ENCODE assay signal across 25 mouse cellular contexts in genomic region chr11:42755415-42755814, GRCm38 (mm10).
DNase-seq lines count a peak whose midpoint lies in the region; ATAC-seq and TF ChIP-seq lines count a peak whose summit lies in the region.
"Had no signal": no experiment of that assay in that cellular context is flagged by ENCODE, and none has a peak within 500 bp of the region (broad histone marks: within the 10 kb centered on the region; RNA-seq: fewer than 3 reads in every experiment).

No protein-coding gene starts in this region.

- H3K4me1 ChIP-seq in hindbrain, postnatal 0 days (ENCODE audit: insufficient read depth, low read length) = 0 out of 2 replicates have a peak, but pooled peaks cover 5% of the 10 kb centered on the region
- H3K4me1 ChIP-seq in hindbrain, embryonic 12.5 days = no peaks in the 10 kb centered on the region; the same call in 1 of the 2 replicates
- H3K4me1 ChIP-seq in heart, adult 2 months (ENCODE audit: control insufficient read depth, insufficient read depth, low read length) = no peaks in the 10 kb centered on the region
- H3K4me1 ChIP-seq: forebrain, embryonic 10.5 days; heart, embryonic 12.5 days; limb, embryonic 13.5 days; liver, embryonic 12.5 days; midbrain, embryonic 10.5 days had no signal

- peak; percentile 62 for DNase-seq in hindbrain, postnatal 0 days (ENCODE audit: low spot score)
- peak; percentile 90 for DNase-seq in cerebellum, adult 8-10 months
- peak; percentile 92 to 95 for DNase-seq in cerebellum, postnatal 36 days
- no peak for DNase-seq in heart, adult 2 months
- DNase-seq in layer of hippocampus, adult 11-12 months (ENCODE audit: low spot score) = no peak
- DNase-seq: adrenal gland, postnatal 25 days; forebrain, postnatal 0 days; heart, postnatal 10 days; kidney, adult 2 months; lung, adult 18-20 months; lung, postnatal 10 days; right cerebral cortex, postnatal 14 days; thymus, adult 2 months; thymus, postnatal 4 days had no signal

- H3K9me3 ChIP-seq in hindbrain, postnatal 0 days (ENCODE audit: low read length) = no peaks in the 10 kb centered on the region
- no peaks in the 10 kb centered on the region for H3K9me3 ChIP-seq in hindbrain, embryonic 12.5 days (replicated peaks)
- H3K9me3 ChIP-seq: forebrain, embryonic 10.5 days; heart, embryonic 12.5 days; hindbrain, embryonic 13.5 days; limb, embryonic 13.5 days; liver, embryonic 12.5 days; midbrain, embryonic 10.5 days had no signal

- no peaks in the 10 kb centered on the region for H3K36me3 ChIP-seq in hindbrain, postnatal 0 days (ENCODE audit: insufficient read depth, low read length)
- no peaks in the 10 kb centered on the region for H3K36me3 ChIP-seq in hindbrain, embryonic 12.5 days
- H3K36me3 ChIP-seq in heart, adult 2 months (ENCODE audit: control insufficient read depth, insufficient read depth, low read length) = no peaks in the 10 kb centered on the region
- H3K36me3 ChIP-seq: forebrain, embryonic 10.5 days; heart, embryonic 12.5 days; hindbrain, embryonic 13.5 days; limb, embryonic 13.5 days; liver, embryonic 12.5 days; midbrain, embryonic 10.5 days had no signal

- intact Hi-C loops in heart, adult 2 months (cut with DNase I) = no loop called here

- ATAC-seq in hindbrain, postnatal 0 days = peak; percentile 49; the same call in 1 of the 2 replicates
- ATAC-seq in hindbrain, embryonic 12.5 days (ENCODE audit: low FRiP score) = no peak
- peak; percentile 94 for ATAC-seq in cerebellum, adult (ENCODE audit: insufficient number of reproducible peaks, low FRiP score, low TSS enrichment)
- ATAC-seq: forebrain, postnatal 0 days; liver, embryonic 12.5 days had no signal

- no peak for TF ChIP-seq EP300 in heart, adult 2 months (IDR thresholded peaks at IDR 0.05; ENCODE audit: insufficient read depth, low read depth, low read length)

- WGBS in hindbrain, postnatal 0 days = 34% methylated on average over 4 of the region's 4 CpGs
- 68% methylated on average over 4 of the region's 4 CpGs for WGBS in hindbrain, embryonic 12.5 days
- 38% methylated on average over 4 of the region's 4 CpGs for WGBS in heart, adult 2 months

- TF ChIP-seq CTCF in hindbrain, postnatal 0 days (IDR thresholded peaks at IDR 0.05; ENCODE audit: low read depth) = no peak
- TF ChIP-seq CTCF in heart, adult 2 months (IDR thresholded peaks at IDR 0.05) = no peak

- no peak overlapping the region for H3K9ac ChIP-seq in hindbrain, postnatal 0 days (replicated peaks; ENCODE audit: low read length)
- no peak overlapping the region for H3K9ac ChIP-seq in hindbrain, embryonic 12.5 days
- H3K9ac ChIP-seq in heart, adult 2 months (ENCODE audit: low read depth, low read length) = no peak overlapping the region
- H3K9ac ChIP-seq: forebrain, postnatal 0 days; heart, embryonic 12.5 days; hindbrain, embryonic 13.5 days; limb, embryonic 13.5 days; liver, embryonic 12.5 days had no signal

- no peak for TF ChIP-seq POLR2A in heart, adult 2 months (IDR thresholded peaks at IDR 0.05; ENCODE audit: insufficient read depth, low read depth, low read length)

- no peak overlapping the region for H3K27ac ChIP-seq in hindbrain, postnatal 0 days
- no peak overlapping the region for H3K27ac ChIP-seq in hindbrain, embryonic 12.5 days
- no peak overlapping the region for H3K27ac ChIP-seq in heart, adult 2 months
- H3K27ac ChIP-seq: forebrain, embryonic 10.5 days; hindbrain, embryonic 13.5 days; kidney, postnatal 0 days; layer of hippocampus, adult 2 months; limb, embryonic 13.5 days; liver, embryonic 12.5 days; midbrain, embryonic 10.5 days; stomach, postnatal 0 days had no signal

- H3K4me2 ChIP-seq in hindbrain, postnatal 0 days (ENCODE audit: low read depth, low read length) = no peak overlapping the region
- no peak overlapping the region for H3K4me2 ChIP-seq in hindbrain, embryonic 12.5 days (replicated peaks)
- H3K4me2 ChIP-seq: heart, embryonic 12.5 days; hindbrain, embryonic 13.5 days; limb, embryonic 13.5 days; liver, embryonic 12.5 days had no signal

- no peak overlapping the region for H3K4me3 ChIP-seq in hindbrain, postnatal 0 days (ENCODE audit: low read length)
- no peak overlapping the region for H3K4me3 ChIP-seq in hindbrain, embryonic 12.5 days
- H3K4me3 ChIP-seq in heart, adult 2 months = no peak overlapping the region
- H3K4me3 ChIP-seq: forebrain, embryonic 10.5 days; heart, embryonic 12.5 days; hindbrain, embryonic 13.5 days; layer of hippocampus, adult 2 months; limb, embryonic 13.5 days; liver, embryonic 12.5 days; midbrain, embryonic 10.5 days had no signal

- H3K79me2 ChIP-seq in heart, adult 2 months (replicated peaks; ENCODE audit: control insufficient read depth, insufficient read depth, low read length) = no peaks in the 10 kb centered on the region

- no peaks in the 10 kb centered on the region for H3K27me3 ChIP-seq in hindbrain, postnatal 0 days (ENCODE audit: insufficient read depth, low read length)
- H3K27me3 ChIP-seq in hindbrain, embryonic 12.5 days = no peaks in the 10 kb centered on the region
- no peaks in the 10 kb centered on the region for H3K27me3 ChIP-seq in heart, adult 2 months (ENCODE audit: control insufficient read depth, insufficient read depth, low read length)
- H3K27me3 ChIP-seq: heart, embryonic 12.5 days; hindbrain, embryonic 13.5 days; limb, embryonic 13.5 days; liver, embryonic 12.5 days had no signal

Comparison
In these comparisons a context has a peak if more than half of its experiments do, and no peak if none do; other contexts are left out.
1. DNase-seq: peak in hindbrain, postnatal 0 days (single experiment), cerebellum, adult 8-10 months (single experiment) and cerebellum, postnatal 36 days (2 of 2); none in heart, adult 2 months (0 of 2) and layer of hippocampus, adult 11-12 months (single experiment).